Mouse (Mus musculus) lung, embryonic 14.5 days (tissue): ENCODE measurements at regions not wholly inside any gene's neighbourhood (a gene's known extent, or its start where the extent isn't known, plus 50 kb on each side); places are given as distances from the start of the nearest gene placed in this dataset.
A peak's percentile ranks its signal among the peaks of the same experiment; 100 is the strongest.

ENCODE experiments used
- ATAC-seq: fragments of 200-750 bp; cut with Nextera tagmentation; 2 replicates; pipeline ENCODE4 v1.8.0; 2017; ENCODE audit warnings: mild to moderate bottlenecking, moderate TSS enrichment, moderate library complexity; ENCODE audit not compliant: insufficient read depth
- DNase-seq: peaks from one replicate; pipeline ENCODE4 v3.0.0-alpha.2; 2015
- H3K27ac ChIP-seq: fragments of 300-500 bp; sonication (generic); 2 replicates; pipeline ENCODE4 v1.5.1; 2014; ENCODE audit warnings: low read depth, mild to moderate bottlenecking, moderate library complexity
- H3K27me3 ChIP-seq: fragments of 300-500 bp; sonication (generic); 2 replicates; pipeline ENCODE4 v1.6.1; 2014; ENCODE audit warnings: low read length, control low read depth; ENCODE audit not compliant: insufficient read depth
- H3K36me3 ChIP-seq: fragments of 300-500 bp; sonication (generic); 2 replicates; pipeline ENCODE4 v1.6.1; 2014; ENCODE audit warnings: control low read depth; ENCODE audit not compliant: insufficient read depth
- H3K4me1 ChIP-seq: fragments of 300-500 bp; sonication (generic); 2 replicates; pipeline ENCODE4 v1.6.1; 2014; ENCODE audit warnings: antibody characterized with exemption, control low read depth; ENCODE audit not compliant: insufficient read depth
- H3K4me2 ChIP-seq: fragments of 300-500 bp; sonication (generic); 2 replicates; pipeline ENCODE4 v1.6.1; 2014; ENCODE audit warnings: mild to moderate bottlenecking
- H3K4me3 ChIP-seq: fragments of 300-500 bp; sonication (generic); 2 replicates; pipeline ENCODE4 v1.5.1; 2014; ENCODE audit warnings: low read depth, low read length
- H3K9ac ChIP-seq: fragments of 300-500 bp; sonication (generic); 2 replicates; pipeline ENCODE4 v1.6.1; 2014
- H3K9me3 ChIP-seq: fragments of 300-500 bp; sonication (generic); 2 replicates; pipeline ENCODE4 v1.6.1; 2016; ENCODE audit warnings: low read depth, low read length, control low read depth
- CTCF ChIP-seq: IDR thresholded peaks from 2 replicates; pipeline ENCODE4 v1.5.1; 2016; ENCODE audit warnings: antibody characterized with exemption, low read depth
- WGBS: fragments of 180-500 bp; shearing (Covaris S2); extraction: QIAGEN DNeasy Blood & Tissue Kit; methylation state at CpG from one replicate; pipeline ENCODE4 v1.1.7; 2014; 5-methylcytosine and 5-hydroxymethylcytosine counted together

DNA sequence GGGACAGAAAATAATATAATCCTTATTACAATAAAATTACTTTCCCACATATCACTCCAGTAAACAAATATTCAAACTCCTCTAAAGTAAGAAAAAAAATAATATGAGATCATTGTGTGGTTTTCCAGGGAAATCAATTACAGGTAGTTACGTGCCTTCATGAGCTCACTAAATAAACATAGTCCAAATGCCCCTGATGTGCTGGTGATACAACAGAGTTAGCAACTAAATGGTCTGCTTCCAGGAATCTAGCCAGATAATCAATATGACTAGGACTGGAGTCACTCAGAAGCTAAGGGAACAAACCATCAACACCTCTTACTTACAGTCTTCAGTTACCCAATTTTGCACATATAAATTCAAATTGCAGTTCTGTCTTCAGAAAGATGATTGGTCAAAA lies 267.2 kb downstream of the Basp1 start:
- no peak for DNase-seq
- no peak for TF ChIP-seq CTCF

DNA sequence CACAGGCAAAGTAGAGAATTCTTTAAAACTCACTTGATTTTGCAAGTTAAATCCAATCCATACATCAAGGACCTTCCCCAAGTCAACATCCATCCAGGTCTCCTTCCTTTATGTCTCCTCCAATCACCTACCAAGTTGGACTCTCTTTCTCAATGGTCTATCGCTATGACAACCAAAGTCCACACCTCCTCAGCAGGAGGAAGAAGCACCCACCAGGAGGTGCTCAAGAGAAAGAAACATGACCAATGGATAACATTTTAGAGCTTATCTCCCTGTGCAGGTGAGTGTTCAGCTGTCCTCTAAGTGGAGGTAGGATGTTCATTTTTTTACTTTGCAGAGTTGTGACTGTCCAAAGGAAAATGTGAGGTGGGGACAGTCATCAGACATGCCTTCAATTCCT lies 269.3 kb downstream of the Basp1 start:
- Histone ChIP-seq H3K4me1 (peaks cover 3% of the 10 kb centered on the region; the same call in 1 of the 2 replicates), H3K4me3 (no peak overlapping the region), H3K4me2 (no peak overlapping the region), H3K27me3 (no peaks in the 10 kb centered on the region), H3K9ac (no peak overlapping the region), H3K27ac (no peak overlapping the region), H3K36me3 (no peaks in the 10 kb centered on the region), H3K9me3 (no peaks in the 10 kb centered on the region)
- DNase-seq = no peak
- ATAC-seq = no peak
- 63% methylated on average over 1 of the region's 1 CpGs for WGBS
- peak; percentile 25; the same call in 1 of the 2 replicates for TF ChIP-seq CTCF

More for the DNA sequence above, 267.2 kb downstream of the Basp1 start:
- H3K36me3 ChIP-seq = no peaks in the 10 kb centered on the region
- ATAC-seq = no peak
- no peak overlapping the region for H3K9ac ChIP-seq
- no peaks in the 10 kb centered on the region for H3K9me3 ChIP-seq
- WGBS = 63% methylated on average over 1 of the region's 1 CpGs
- H3K4me2 ChIP-seq = no peak overlapping the region
- no peak overlapping the region for H3K27ac ChIP-seq
- H3K27me3 ChIP-seq = no peaks in the 10 kb centered on the region
- H3K4me3 ChIP-seq = no peak overlapping the region
- no peaks in the 10 kb centered on the region for H3K4me1 ChIP-seq

GRCm38 (mm10) chr15:25140389-25141181 lies 273.0 kb downstream of the Basp1 start:
- H3K4me2 ChIP-seq = no peak overlapping the region
- H3K9me3 ChIP-seq = no peaks in the 10 kb centered on the region
- peak; percentile 91 for ATAC-seq
- WGBS = 25% methylated on average over 9 of the region's 9 CpGs
- H3K4me1 ChIP-seq = peaks cover 3% of the 10 kb centered on the region; the same call in 1 of the 2 replicates
- no peak overlapping the region for H3K9ac ChIP-seq
- no peaks in the 10 kb centered on the region for H3K27me3 ChIP-seq
- peak; percentile 71 for DNase-seq
- H3K36me3 ChIP-seq = no peaks in the 10 kb centered on the region
- H3K4me3 ChIP-seq = no peak overlapping the region
- TF ChIP-seq CTCF = no peak
- no peak overlapping the region for H3K27ac ChIP-seq

GRCm38 (mm10) chr15:25137091-25137490 lies 276.5 kb downstream of the Basp1 start:
- no peak overlapping the region for H3K27ac ChIP-seq
- no peaks in the 10 kb centered on the region for H3K9me3 ChIP-seq
- no peak overlapping the region for H3K4me2 ChIP-seq
- H3K4me1 ChIP-seq = peaks cover 3% of the 10 kb centered on the region; the same call in 1 of the 2 replicates
- no peak overlapping the region for H3K9ac ChIP-seq
- TF ChIP-seq CTCF = no peak
- 27% methylated on average over 3 of the region's 3 CpGs for WGBS
- H3K4me3 ChIP-seq = no peak overlapping the region
- peak; percentile 32 for DNase-seq
- H3K36me3 ChIP-seq = no peaks in the 10 kb centered on the region
- H3K27me3 ChIP-seq = no peaks in the 10 kb centered on the region
- ATAC-seq = no peak

GRCm38 (mm10) chr15:25135471-25136262 lies 277.9 kb downstream of the Basp1 start:
- no peak for TF ChIP-seq CTCF

GRCm38 (mm10) chr15:25130096-25130495 lies 283.5 kb downstream of the Basp1 start:
- Histone ChIP-seq H3K27me3 (no peaks in the 10 kb centered on the region), H3K9ac (no peak overlapping the region), H3K9me3 (no peaks in the 10 kb centered on the region), H3K4me2 (no peak overlapping the region), H3K4me1 (no peaks in the 10 kb centered on the region), H3K4me3 (no peak overlapping the region), H3K27ac (no peak overlapping the region), H3K36me3 (no peaks in the 10 kb centered on the region)
- TF ChIP-seq CTCF = no peak
- 78% methylated on average over 6 of the region's 6 CpGs for WGBS
- no peak for DNase-seq
- no peak for ATAC-seq

More at GRCm38 (mm10) chr15:25135471-25136262, 277.9 kb downstream of the Basp1 start:
- H3K27me3 ChIP-seq = no peaks in the 10 kb centered on the region
- no peak overlapping the region for H3K27ac ChIP-seq
- DNase-seq (no peak), ATAC-seq (no peak)
- no peaks in the 10 kb centered on the region for H3K9me3 ChIP-seq
- WGBS = 77% methylated on average over 19 of the region's 19 CpGs
- H3K9ac ChIP-seq = no peak overlapping the region
- no peaks in the 10 kb centered on the region for H3K4me1 ChIP-seq
- no peak overlapping the region for H3K4me3 ChIP-seq
- H3K4me2 ChIP-seq = no peak overlapping the region
- no peaks in the 10 kb centered on the region for H3K36me3 ChIP-seq

GRCm38 (mm10) chr15:25129572-25129971 lies 284.0 kb downstream of the Basp1 start:
- Histone ChIP-seq H3K4me2 (no peak overlapping the region), H3K9ac (no peak overlapping the region), H3K9me3 (no peaks in the 10 kb centered on the region), H3K4me3 (no peak overlapping the region), H3K4me1 (no peaks in the 10 kb centered on the region), H3K27me3 (no peaks in the 10 kb centered on the region), H3K36me3 (no peaks in the 10 kb centered on the region), H3K27ac (no peak overlapping the region)
- DNase-seq (no peak), ATAC-seq (no peak)
- no peak for TF ChIP-seq CTCF
- WGBS = 82% methylated on average over 5 of the region's 5 CpGs
